Comparison of ENCODE assay signal across 12 mouse cellular contexts in the genomic region with DNA sequence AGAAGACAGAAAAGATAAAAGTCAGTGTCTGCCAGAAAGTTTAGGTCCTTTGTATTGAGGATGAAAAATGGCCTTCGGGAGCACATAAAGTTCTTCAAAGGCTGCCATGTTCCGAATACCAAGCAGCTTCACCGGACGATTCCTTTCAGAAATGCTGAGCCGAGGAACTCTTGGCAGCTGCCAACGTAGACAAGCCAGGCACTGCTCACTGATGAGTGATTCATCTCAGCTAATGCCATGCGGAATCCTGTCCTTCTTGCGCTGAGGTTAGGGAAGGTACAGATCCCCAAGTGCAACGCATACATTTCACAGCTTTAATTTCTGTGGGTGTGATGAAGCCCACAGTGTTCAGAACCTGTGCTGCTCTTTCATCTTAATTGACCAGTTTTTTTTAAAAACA.
A peak's percentile ranks its signal among the peaks of the same experiment; 100 is the strongest.
DNase-seq lines count a peak whose midpoint lies in the region; ATAC-seq and TF ChIP-seq lines count a peak whose summit lies in the region.
"Had no signal": no experiment of that assay in that cellular context is flagged by ENCODE, and none has a peak within 500 bp of the region (broad histone marks: within the 10 kb centered on the region; RNA-seq: fewer than 3 reads in every experiment).

No protein-coding gene starts in this region.

- no peaks in the 10 kb centered on the region for H3K9me3 ChIP-seq in hindbrain, postnatal 0 days (ENCODE audit: low read length)
- H3K9me3 ChIP-seq in liver, embryonic 12.5 days (replicated peaks): no peaks in the 10 kb centered on the region
- H3K9me3 ChIP-seq: lung, embryonic 15.5 days had no signal

- peak; percentile 28 to 31 for DNase-seq in adrenal gland, adult (ENCODE audit: inconsistent age in 2 of 2, low spot score in 1 of 2)
- DNase-seq in adrenal gland, adult 18-20 months (ENCODE audit: low spot score in 2 of 2): no peak
- no peak for DNase-seq in frontal cortex, postnatal 10 days (ENCODE audit: low spot score in 2 of 2)
- DNase-seq in Muller cell, postnatal 12 days (ENCODE audit: inconsistent ontology term): peak; percentile 41
- peak; percentile 65 for DNase-seq in hindbrain, postnatal 0 days (ENCODE audit: low spot score)
- DNase-seq in heart, postnatal 36 days: no peak
- DNase-seq: heart, adult 2 months; heart, postnatal 4 days had no signal

- no peaks in the 10 kb centered on the region for H3K27me3 ChIP-seq in hindbrain, postnatal 0 days (ENCODE audit: insufficient read depth, low read length)
- no peaks in the 10 kb centered on the region for H3K27me3 ChIP-seq in liver, embryonic 12.5 days (replicated peaks)
- H3K27me3 ChIP-seq: lung, embryonic 15.5 days; megakaryocyte, embryonic 14.5 days had no signal

- peak; percentile 74 for ATAC-seq in frontal cortex, adult (ENCODE audit: low TSS enrichment)
- peak; percentile 72; the same call in 1 of the 2 replicates for ATAC-seq in hindbrain, postnatal 0 days
- no peak for ATAC-seq in liver, embryonic 12.5 days

- H3K4me2 ChIP-seq in hindbrain, postnatal 0 days (ENCODE audit: low read depth, low read length): peak overlapping the region; percentile 20; the same call in 1 of the 2 replicates
- no peak overlapping the region for H3K4me2 ChIP-seq in liver, embryonic 12.5 days
- H3K4me2 ChIP-seq: lung, embryonic 15.5 days had no signal

- H3K36me3 ChIP-seq in hindbrain, postnatal 0 days (ENCODE audit: insufficient read depth, low read length): no peaks in the 10 kb centered on the region
- H3K36me3 ChIP-seq in liver, embryonic 12.5 days: no peaks in the 10 kb centered on the region
- H3K36me3 ChIP-seq: lung, embryonic 15.5 days had no signal

- WGBS in hindbrain, postnatal 0 days: 29% methylated on average over 9 of the region's 9 CpGs
- WGBS in liver, embryonic 12.5 days (ENCODE audit: insufficient replicate concordance): 83% methylated on average over 9 of the region's 9 CpGs

- H3K9ac ChIP-seq in hindbrain, postnatal 0 days (replicated peaks; ENCODE audit: low read length): no peak overlapping the region
- H3K9ac ChIP-seq in liver, embryonic 12.5 days: no peak overlapping the region
- H3K9ac ChIP-seq: lung, embryonic 15.5 days had no signal

- H3K27ac ChIP-seq in hindbrain, postnatal 0 days: no peak overlapping the region
- no peak overlapping the region for H3K27ac ChIP-seq in liver, embryonic 12.5 days
- H3K27ac ChIP-seq: heart, adult 2 months; lung, embryonic 15.5 days had no signal

- no peaks in the 10 kb centered on the region for H3K4me1 ChIP-seq in hindbrain, postnatal 0 days (ENCODE audit: insufficient read depth, low read length)
- H3K4me1 ChIP-seq in liver, embryonic 12.5 days: no peaks in the 10 kb centered on the region
- H3K4me1 ChIP-seq: lung, embryonic 15.5 days; megakaryocyte, embryonic 14.5 days had no signal

- intact Hi-C loops in heart, postnatal 36 days (cut with DNase I): no loop called here

- H3K4me3 ChIP-seq in hindbrain, postnatal 0 days (ENCODE audit: low read length): no peak overlapping the region
- no peak overlapping the region for H3K4me3 ChIP-seq in liver, embryonic 12.5 days
- H3K4me3 ChIP-seq: heart, adult 2 months; lung, embryonic 15.5 days; megakaryocyte, embryonic 14.5 days had no signal

- TF ChIP-seq CTCF in hindbrain, postnatal 0 days (IDR thresholded peaks at IDR 0.05; ENCODE audit: low read depth): no peak

Comparison
In these comparisons a context has a peak if more than half of its experiments do, and no peak if none do; other contexts are left out.
1. DNase-seq: peak in adrenal gland, adult (2 of 2), Muller cell, postnatal 12 days (single experiment) and hindbrain, postnatal 0 days (single experiment); none in adrenal gland, adult 18-20 months (0 of 2), frontal cortex, postnatal 10 days (0 of 2) and heart, postnatal 36 days (0 of 2).